Mouse (Mus musculus) c-Kit-positive CD71-positive TER-119-positive erythroid progenitor cells, embryonic 14.5 days (primary cell): ENCODE measurements at regions not wholly inside any gene's neighbourhood (a gene's known extent, or its start where the extent isn't known, plus 50 kb on each side); places are given as distances from the start of the nearest gene placed in this dataset.

ENCODE experiments used
- DNase-seq: peaks from one replicate; pipeline ENCODE4 v3.0.0-alpha.2; 2013; ENCODE audit warnings: low spot score

- no peak for DNase-seq
Measured at GRCm38 (mm10) chr10:96860366-96860765, 243.6 kb downstream of the Btg1 start.

- DNase-seq, result no peak
Measured at GRCm38 (mm10) chr10:96863230-96863629, 246.4 kb downstream of the Btg1 start.

- DNase-seq, result no peak
Measured at GRCm38 (mm10) chr10:96866468-96866867, 249.7 kb downstream of the Btg1 start.

GRCm38 (mm10) chr10:96871559-96872160, 254.9 kb downstream of the Btg1 start:
- no peak for DNase-seq

- DNase-seq, result no peak
Measured at GRCm38 (mm10) chr10:96874646-96875045, 257.8 kb downstream of the Btg1 start.

GRCm38 (mm10) chr10:96875676-96876075, 258.9 kb downstream of the Btg1 start:
- no peak for DNase-seq

- no peak for DNase-seq
Measured at GRCm38 (mm10) chr10:96879425-96879824, 262.6 kb downstream of the Btg1 start.

GRCm38 (mm10) chr10:96880771-96881170, 264.0 kb downstream of the Btg1 start:
- DNase-seq, result no peak

GRCm38 (mm10) chr10:96881212-96881611, 264.4 kb downstream of the Btg1 start:
- DNase-seq, result no peak

GRCm38 (mm10) chr10:96881660-96882059, 264.9 kb downstream of the Btg1 start:
- no peak for DNase-seq

GRCm38 (mm10) chr10:96901150-96901549, 284.3 kb downstream of the Btg1 start:
- DNase-seq, result no peak

- no peak for DNase-seq
Measured at GRCm38 (mm10) chr10:96905098-96905809, 288.4 kb downstream of the Btg1 start.

GRCm38 (mm10) chr10:96909661-96910315, 293.0 kb downstream of the Btg1 start:
- DNase-seq, result no peak

GRCm38 (mm10) chr10:96921181-96921580, 304.4 kb downstream of the Btg1 start:
- no peak for DNase-seq

GRCm38 (mm10) chr10:96924266-96924672, 307.5 kb downstream of the Btg1 start:
- DNase-seq, result no peak

GRCm38 (mm10) chr10:96924722-96925121, 307.9 kb downstream of the Btg1 start:
- no peak for DNase-seq

GRCm38 (mm10) chr10:96925771-96926170, 309.0 kb downstream of the Btg1 start:
- no peak for DNase-seq

- no peak for DNase-seq
Measured at GRCm38 (mm10) chr10:96934661-96935060, 317.9 kb downstream of the Btg1 start.

- no peak for DNase-seq
Measured at GRCm38 (mm10) chr10:96940887-96941518, 324.2 kb downstream of the Btg1 start.

GRCm38 (mm10) chr10:96944229-96944628, 327.4 kb downstream of the Btg1 start:
- no peak for DNase-seq

GRCm38 (mm10) chr10:96947971-96948370, 331.2 kb downstream of the Btg1 start:
- no peak for DNase-seq

GRCm38 (mm10) chr10:96948871-96949270, 332.1 kb downstream of the Btg1 start:
- DNase-seq, result no peak
